In genomic region chr2:34948622-34949021, GRCm38 (mm10) we compare ENCODE assay signal across 15 mouse cellular contexts. TPM values are rescaled to one million over a fixed set of nuclear protein-coding genes. Genes with fewer than 3 reads are reported as not detected.
A peak's percentile ranks its signal among the peaks of the same experiment; 100 is the strongest.
DNase-seq lines count a peak whose midpoint lies in the region; ATAC-seq lines count a peak whose summit lies in the region.
"Had no signal": no experiment of that assay in that cellular context is flagged by ENCODE, and none has a peak within 500 bp of the region (broad histone marks: within the 10 kb centered on the region; RNA-seq: fewer than 3 reads in every experiment).

No protein-coding gene starts in this region.

- ATAC-seq in megakaryocyte progenitor cell, adult 5-6 weeks (replicated peaks; ENCODE audit: poor library complexity), result peak; percentile 56
- ATAC-seq: forebrain, embryonic 14.5 days; lung, postnatal 0 days had no signal

- intact Hi-C loops in heart, postnatal 25 days (cut with DNase I), result no loop called here

- peak; percentile 27 for DNase-seq in heart, postnatal 4 days
- no peak for DNase-seq in heart, postnatal 25 days (ENCODE audit: low spot score)
- DNase-seq in 416B (ENCODE audit: low read depth), result peak; percentile 46
- peak; percentile 35 for DNase-seq in c-Kit-positive CD71-positive TER-119-negative erythroid progenitor cells, embryonic 14.5 days (ENCODE audit: low read depth)
- no peak for DNase-seq in spleen, postnatal 14 days (ENCODE audit: low spot score in 2 of 2)
- no peak for DNase-seq in spleen, postnatal 4 days (ENCODE audit: low spot score in 2 of 2)
- DNase-seq in urinary bladder, postnatal 10 days (ENCODE audit: low spot score), result no peak
- DNase-seq: adrenal gland, adult 8-10 months; gastrocnemius, postnatal 14 days; heart, adult 2 months; right cerebral cortex, postnatal 4 days; thymus, adult 18-20 months had no signal

RNA-seq across cellular contexts. Expression of gene Traf1, which starts 12.9 kb away (rescaled TPM):
- 1 to 10 TPM in 1 of 2 experiments, under 1 TPM in 1; 0.41 to 1.7 TPM for total RNA-seq in heart, postnatal 4 days (2021)
- total RNA-seq in heart, postnatal 25 days (2021), result 1 to 10 TPM; 1.0 to 1.3 TPM
- 1.3 and 1.4 TPM in 2 replicates for total RNA-seq in megakaryocyte progenitor cell, adult 5-6 weeks (2015)
- total RNA-seq in megakaryocyte progenitor cell, adult 5-6 weeks (2017), result 0.61 TPM in 1 of 2 replicates, not detected in the other

RNA-seq across cellular contexts. Expression of gene Phf19, which starts 34.8 kb away (rescaled TPM):
- 1 to 10 TPM; 6.2 to 6.6 TPM for total RNA-seq in heart, postnatal 4 days (2021)
- total RNA-seq in heart, postnatal 25 days (2021), result 1 to 10 TPM in 1 of 2 experiments, under 1 TPM in 1; 0.70 to 1.1 TPM
- total RNA-seq in megakaryocyte progenitor cell, adult 5-6 weeks (2015), result 6.9 and 8.8 TPM in 2 replicates
- 6.5 and 10.0 TPM in 2 replicates for total RNA-seq in megakaryocyte progenitor cell, adult 5-6 weeks (2017)

Comparison
In these comparisons a context has a peak if more than half of its experiments do, and no peak if none do; other contexts are left out.
1. DNase-seq: peak in heart, postnatal 4 days (single experiment), 416B (single experiment) and c-Kit-positive CD71-positive TER-119-negative erythroid progenitor cells, embryonic 14.5 days (single experiment); none in heart, postnatal 25 days (single experiment), spleen, postnatal 14 days (0 of 2), spleen, postnatal 4 days (0 of 2) and urinary bladder, postnatal 10 days (single experiment).